Comparison of ENCODE assay signal across 30 mouse cellular contexts in genomic region chr3:80818619-80819018, GRCm38 (mm10). TPM values are rescaled to one million over a fixed set of nuclear protein-coding genes. Genes with fewer than 3 reads are reported as not detected.
"Had no signal": no experiment of that assay in that cellular context is flagged by ENCODE, and none has a peak within 500 bp of the region (broad histone marks: within the 10 kb centered on the region; RNA-seq: fewer than 3 reads in every experiment).

No protein-coding gene starts in this region.

- H3K4me3 ChIP-seq: embryonic facial prominence, embryonic 10.5 days; embryonic facial prominence, embryonic 12.5 days; embryonic facial prominence, embryonic 13.5 days; embryonic facial prominence, embryonic 15.5 days; erythroblast, embryonic 14.5 days; forebrain, embryonic 10.5 days; forebrain, embryonic 12.5 days; forebrain, embryonic 13.5 days; forebrain, embryonic 15.5 days; gastrocnemius, adult 2 months; heart, adult 2 months; heart, embryonic 10.5 days had no signal

- DNase-seq: cerebellum, adult 8-10 months; cerebellum, adult 9-10 months; cerebellum, adult 9-11 months; cerebellum, postnatal 10 days; cerebellum, postnatal 14 days; cerebellum, postnatal 25 days; cerebellum, postnatal 36 days; embryo, embryonic 11 days; forebrain, postnatal 0 days; gastrocnemius, adult 2 months; gastrocnemius, postnatal 14 days; gastrocnemius, postnatal 25 days; gastrocnemius, postnatal 36 days; heart, adult 11 months; heart, adult 18-20 months; heart, adult 2 months had no signal

- ATAC-seq: forebrain, embryonic 13.5 days; forebrain, embryonic 14.5 days; forebrain, embryonic 15.5 days; forebrain, embryonic 16.5 days; forebrain, postnatal 0 days had no signal

- H3K27ac ChIP-seq: embryonic facial prominence, embryonic 10.5 days; embryonic facial prominence, embryonic 12.5 days; embryonic facial prominence, embryonic 13.5 days; embryonic facial prominence, embryonic 15.5 days; forebrain, embryonic 10.5 days; forebrain, embryonic 12.5 days; forebrain, embryonic 13.5 days; forebrain, embryonic 15.5 days; gastrocnemius, adult 2 months; heart, adult 2 months; heart, embryonic 10.5 days had no signal

RNA-seq across cellular contexts. Expression of gene Gria2, which starts 16.0 kb away (rescaled TPM):
- total RNA-seq: common myeloid progenitor, adult 5-6 weeks; granulocyte monocyte progenitor cell, adult 5-6 weeks had no signal
